Mouse (Mus musculus): ENCODE measurements around the gene Kif6. TPM values are rescaled to one million over a fixed set of nuclear protein-coding genes. Genes with fewer than 3 reads are reported as not detected.

Kif6 gene
- total and polyA plus RNA-seq, 2 experiments from 2014 or later: 1.7 to 40.5 TPM

- no peak for ATAC-seq (ENCODE audit: insufficient read depth, low read depth)
- 88% methylated on average over 2 of the region's 2 CpGs for WGBS
- Histone ChIP-seq H3K9me3 (replicated peaks; ENCODE audit: control insufficient read depth, low read length) (0 out of 2 replicates have a peak, but pooled peaks cover 3% of the 10 kb centered on the region), H3K36me3 (replicated peaks; ENCODE audit: control insufficient read depth, insufficient read depth, low read length) (no peaks in the 10 kb centered on the region), H3K27me3 (ENCODE audit: control insufficient read depth, insufficient read depth, low read length) (no peaks in the 10 kb centered on the region), H3K4me2 (ENCODE audit: low read depth, low read length) (no peak overlapping the region), H3K9ac (replicated peaks; ENCODE audit: low read depth, low read length) (no peak overlapping the region), H3K27ac (ENCODE audit: low read depth) (no peak overlapping the region), H3K4me3 (ENCODE audit: low read depth, low read length) (no peak overlapping the region), H3K4me1 (ENCODE audit: control insufficient read depth, insufficient read depth) (no peaks in the 10 kb centered on the region)
- no peak for DNase-seq (ENCODE audit: low spot score)
- TF ChIP-seq EP300 (IDR thresholded peaks at IDR 0.05; ENCODE audit: low read depth): no peak
- TF ChIP-seq CTCF (IDR thresholded peaks at IDR 0.05; ENCODE audit: low read depth): no peak
Observed at GRCm38 (mm10) chr17:49726206-49726605, 111.3 kb downstream of the Kif6 start.

DNA sequence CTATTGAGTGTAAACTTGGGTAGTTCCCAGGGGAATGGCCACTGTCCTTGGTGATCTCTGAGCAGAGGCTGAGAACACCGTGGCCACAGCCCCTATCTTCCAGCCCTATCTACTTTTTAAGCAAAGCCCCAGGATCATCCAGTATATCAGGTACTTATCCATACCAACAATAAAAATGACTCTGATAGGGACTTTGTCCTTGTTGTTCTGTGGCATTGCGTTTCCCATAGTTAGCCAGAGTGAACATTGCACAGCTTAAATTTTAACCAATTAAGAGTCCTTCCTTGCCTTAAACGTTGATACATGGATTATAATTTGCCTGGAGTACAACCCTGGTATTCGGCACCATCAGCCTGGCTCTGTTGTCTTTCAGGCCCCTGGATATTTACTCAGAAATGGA, 112.0 kb downstream of the Kif6 start:
- Histone ChIP-seq H3K4me3 (ENCODE audit: low read depth, low read length) (no peak overlapping the region), H3K9ac (replicated peaks; ENCODE audit: low read depth, low read length) (no peak overlapping the region), H3K4me2 (ENCODE audit: low read depth, low read length) (no peak overlapping the region), H3K27ac (ENCODE audit: low read depth) (no peak overlapping the region), H3K36me3 (replicated peaks; ENCODE audit: control insufficient read depth, insufficient read depth, low read length) (no peaks in the 10 kb centered on the region), H3K9me3 (replicated peaks; ENCODE audit: control insufficient read depth, low read length) (0 out of 2 replicates have a peak, but pooled peaks cover 3% of the 10 kb centered on the region), H3K27me3 (ENCODE audit: control insufficient read depth, insufficient read depth, low read length) (no peaks in the 10 kb centered on the region), H3K4me1 (ENCODE audit: control insufficient read depth, insufficient read depth) (no peaks in the 10 kb centered on the region)
- 69% methylated on average over 4 of the region's 4 CpGs for WGBS
- DNase-seq (ENCODE audit: low spot score): no peak
- TF ChIP-seq CTCF (IDR thresholded peaks at IDR 0.05; ENCODE audit: low read depth) (no peak), EP300 (IDR thresholded peaks at IDR 0.05; ENCODE audit: low read depth) (no peak)
- ATAC-seq (ENCODE audit: insufficient read depth, low read depth): no peak

- DNase-seq (ENCODE audit: low spot score) (no peak), ATAC-seq (ENCODE audit: insufficient read depth, low read depth) (no peak)
- Histone ChIP-seq H3K4me2 (ENCODE audit: low read depth, low read length) (no peak overlapping the region), H3K4me3 (ENCODE audit: low read depth, low read length) (no peak overlapping the region), H3K9me3 (replicated peaks; ENCODE audit: control insufficient read depth, low read length) (0 out of 2 replicates have a peak, but pooled peaks cover 3% of the 10 kb centered on the region), H3K4me1 (ENCODE audit: control insufficient read depth, insufficient read depth) (peaks cover 2% of the 10 kb centered on the region; the same call in 1 of the 2 replicates), H3K27ac (ENCODE audit: low read depth) (no peak overlapping the region), H3K27me3 (ENCODE audit: control insufficient read depth, insufficient read depth, low read length) (no peaks in the 10 kb centered on the region), H3K36me3 (replicated peaks; ENCODE audit: control insufficient read depth, insufficient read depth, low read length) (no peaks in the 10 kb centered on the region), H3K9ac (replicated peaks; ENCODE audit: low read depth, low read length) (no peak overlapping the region)
- TF ChIP-seq EP300 (IDR thresholded peaks at IDR 0.05; ENCODE audit: low read depth) (no peak), CTCF (IDR thresholded peaks at IDR 0.05; ENCODE audit: low read depth) (no peak)
- 64% methylated on average over 5 of the region's 5 CpGs for WGBS
Observed at GRCm38 (mm10) chr17:49727428-49728045, 112.6 kb downstream of the Kif6 start.

- Histone ChIP-seq H3K4me1 (ENCODE audit: control insufficient read depth, insufficient read depth) (peaks cover 7% of the 10 kb centered on the region), H3K9me3 (replicated peaks; ENCODE audit: control insufficient read depth, low read length) (0 out of 2 replicates have a peak, but pooled peaks cover 3% of the 10 kb centered on the region), H3K9ac (replicated peaks; ENCODE audit: low read depth, low read length) (no peak overlapping the region), H3K36me3 (replicated peaks; ENCODE audit: control insufficient read depth, insufficient read depth, low read length) (no peaks in the 10 kb centered on the region), H3K27ac (ENCODE audit: low read depth) (no peak overlapping the region), H3K4me2 (ENCODE audit: low read depth, low read length) (no peak overlapping the region), H3K27me3 (ENCODE audit: control insufficient read depth, insufficient read depth, low read length) (no peaks in the 10 kb centered on the region), H3K4me3 (ENCODE audit: low read depth, low read length) (no peak overlapping the region)
- WGBS: 71% methylated on average over 1 of the region's 1 CpGs
- no peak for ATAC-seq (ENCODE audit: insufficient read depth, low read depth)
- no peak for DNase-seq (ENCODE audit: low spot score)
- no peak for TF ChIP-seq CTCF (IDR thresholded peaks at IDR 0.05; ENCODE audit: low read depth)
- no peak for TF ChIP-seq EP300 (IDR thresholded peaks at IDR 0.05; ENCODE audit: low read depth)
Observed at GRCm38 (mm10) chr17:49729856-49730255, 114.9 kb downstream of the Kif6 start.

- H3K9me3 ChIP-seq (replicated peaks; ENCODE audit: control insufficient read depth, low read length): no peaks in the 10 kb centered on the region
- no peak overlapping the region for H3K4me3 ChIP-seq (ENCODE audit: low read depth, low read length)
- WGBS: 52% methylated on average over 8 of the region's 8 CpGs
- no peaks in the 10 kb centered on the region for H3K36me3 ChIP-seq (replicated peaks; ENCODE audit: control insufficient read depth, insufficient read depth, low read length)
- H3K4me2 ChIP-seq (ENCODE audit: low read depth, low read length): no peak overlapping the region
- no peak overlapping the region for H3K9ac ChIP-seq (replicated peaks; ENCODE audit: low read depth, low read length)
- TF ChIP-seq EP300 (IDR thresholded peaks at IDR 0.05; ENCODE audit: low read depth) (no peak), CTCF (IDR thresholded peaks at IDR 0.05; ENCODE audit: low read depth) (no peak)
- peak; percentile 78 for ATAC-seq (ENCODE audit: insufficient read depth, low read depth)
- H3K4me1 ChIP-seq (ENCODE audit: control insufficient read depth, insufficient read depth): peaks cover 8% of the 10 kb centered on the region
- H3K27ac ChIP-seq (ENCODE audit: low read depth): peak overlapping the region; percentile 36
- peak; percentile 51 for DNase-seq (ENCODE audit: low spot score)
- no peaks in the 10 kb centered on the region for H3K27me3 ChIP-seq (ENCODE audit: control insufficient read depth, insufficient read depth, low read length)
Observed at GRCm38 (mm10) chr17:49732706-49733105, 117.8 kb downstream of the Kif6 start.

DNA sequence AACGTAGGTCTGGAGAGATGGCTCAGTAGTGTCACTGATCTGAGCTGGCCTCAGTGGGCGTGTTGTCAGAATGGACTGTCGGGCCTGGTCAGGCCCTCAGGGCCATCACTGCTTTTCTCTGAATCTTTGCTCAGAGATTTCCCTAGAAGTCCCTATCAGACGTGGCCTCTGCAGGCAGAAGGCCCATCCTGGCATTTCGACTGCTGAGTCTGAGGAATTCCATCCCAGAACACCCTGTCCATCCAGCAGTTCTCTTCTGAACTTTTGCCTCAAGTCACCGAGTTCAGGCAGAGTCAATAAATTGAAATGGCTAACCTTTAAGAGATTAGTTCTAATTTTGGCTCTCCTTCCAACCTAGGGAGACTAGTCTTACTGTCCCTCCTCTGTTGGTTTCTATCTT, 119.1 kb downstream of the Kif6 start:
- DNase-seq (ENCODE audit: low spot score): no peak
- H3K9me3 ChIP-seq (replicated peaks; ENCODE audit: control insufficient read depth, low read length): no peaks in the 10 kb centered on the region

More for the DNA sequence above, 119.1 kb downstream of the Kif6 start:
- ATAC-seq (ENCODE audit: insufficient read depth, low read depth): no peak
- no peak for TF ChIP-seq CTCF (IDR thresholded peaks at IDR 0.05; ENCODE audit: low read depth)
- no peak for TF ChIP-seq EP300 (IDR thresholded peaks at IDR 0.05; ENCODE audit: low read depth)
- peaks cover 22% of the 10 kb centered on the region for H3K4me1 ChIP-seq (ENCODE audit: control insufficient read depth, insufficient read depth)
- no peaks in the 10 kb centered on the region for H3K36me3 ChIP-seq (replicated peaks; ENCODE audit: control insufficient read depth, insufficient read depth, low read length)
- H3K9ac ChIP-seq (replicated peaks; ENCODE audit: low read depth, low read length): no peak overlapping the region
- 72% methylated on average over 6 of the region's 6 CpGs for WGBS
- no peaks in the 10 kb centered on the region for H3K27me3 ChIP-seq (ENCODE audit: control insufficient read depth, insufficient read depth, low read length)
- no peak overlapping the region for H3K27ac ChIP-seq (ENCODE audit: low read depth)
- H3K4me2 ChIP-seq (ENCODE audit: low read depth, low read length): no peak overlapping the region
- no peak overlapping the region for H3K4me3 ChIP-seq (ENCODE audit: low read depth, low read length)
